Mouse (Mus musculus): Measurements from ENCODE around the gene Thpo. TPM values are rescaled to one million over a fixed set of nuclear protein-coding genes. Genes with fewer than 3 reads are reported as not detected.
A peak's percentile ranks its signal among the peaks of the same experiment; 100 is the strongest.

Gene Thpo
- total and polyA plus RNA-seq, 3 experiments, result 0.08 to 1.0 (median 0.19) TPM

GRCm38 (mm10) chr16:20710810-20711209 lies 23.5 kb downstream of the Thpo start:
- H3K27ac ChIP-seq (ENCODE audit: insufficient read depth, low read depth), result no peak overlapping the region
- no peak overlapping the region for H3K9ac ChIP-seq (ENCODE audit: insufficient read depth, low read depth)
- H3K36me3 ChIP-seq (replicated peaks in 1 of 2; ENCODE audit: control insufficient read depth in 1 of 2, insufficient read depth in 1 of 2, low read length in 1 of 2), result peaks cover 0 to 25% of the 10 kb centered on the region in 2 experiments
- DNase-seq (ENCODE audit: extremely low read depth), result peak; percentile 46
- H3K27me3 ChIP-seq (replicated peaks), result peaks cover 11% of the 10 kb centered on the region
- in situ Hi-C loops (cut with MboI; ENCODE audit: low pct_ligation_motif_present, low pct_unique_long_range_greater_than_20kb, low sequenced_read_pairs) (loop anchor here (10.0 kb wide), 1 partner anchor 184 kb away; no protein-coding TSS in a partner anchor), dilution Hi-C loops (cut with MboI; ENCODE audit: extremely low pct_ligation_motif_present, extremely low pct_unique_long_range_greater_than_20kb, low sequenced_read_pairs) (no loop called here)
- no peaks in the 10 kb centered on the region for H3K9me3 ChIP-seq (replicated peaks; ENCODE audit: low read length)
- peaks cover 7 to 24% of the 10 kb centered on the region in 2 experiments; a peak in 3 of 4 replicates for H3K4me1 ChIP-seq (ENCODE audit: control insufficient read depth in 1 of 2, insufficient read depth in 2 of 2)
- H3K79me2 ChIP-seq (replicated peaks; ENCODE audit: control insufficient read depth, extremely low read depth, insufficient read depth, poor library complexity, severe bottlenecking), result no peaks in the 10 kb centered on the region
- no peak overlapping the region for H3K4me2 ChIP-seq (ENCODE audit: insufficient read depth, low read depth, poor library complexity, severe bottlenecking)
- TF ChIP-seq HCFC1 (IDR thresholded peaks at IDR 0.05; ENCODE audit: low read depth, low read length), result no peak
- TF ChIP-seq UBTF (IDR thresholded peaks at IDR 0.05; ENCODE audit: low read depth, low read length), result no peak
- TF ChIP-seq RAD21 (IDR thresholded peaks at IDR 0.05; ENCODE audit: low read depth, low read length), result peak; percentile 35
- TF ChIP-seq CTCF (conservative IDR thresholded peaks at IDR 0.05 in 1 of 2, IDR thresholded peaks at IDR 0.05 in 1 of 2; ENCODE audit: low read depth in 2 of 2, low read length in 2 of 2), result peak in 1 of 2 experiments; percentile 61; a peak in 3 of 4 replicates
- TF ChIP-seq SMC3 (IDR thresholded peaks at IDR 0.05; ENCODE audit: low read depth, low read length), result peak; percentile 50
- no peak overlapping the region for H3K4me3 ChIP-seq (replicated peaks in 1 of 3; ENCODE audit: low read depth in 2 of 3, low read length in 2 of 3, poor library complexity in 1 of 3)

- DNase-seq (ENCODE audit: extremely low read depth), result no peak
- Histone ChIP-seq H3K36me3 (replicated peaks in 1 of 2; ENCODE audit: control insufficient read depth in 1 of 2, insufficient read depth in 1 of 2, low read length in 1 of 2) (peaks cover 0 to 25% of the 10 kb centered on the region in 2 experiments), H3K4me1 (ENCODE audit: control insufficient read depth in 1 of 2, insufficient read depth in 2 of 2) (peaks cover 6 to 24% of the 10 kb centered on the region in 2 experiments; a peak in 3 of 4 replicates), H3K9me3 (replicated peaks; ENCODE audit: low read length) (no peaks in the 10 kb centered on the region), H3K27me3 (replicated peaks) (peaks cover 9% of the 10 kb centered on the region), H3K79me2 (replicated peaks; ENCODE audit: control insufficient read depth, extremely low read depth, insufficient read depth, poor library complexity, severe bottlenecking) (no peaks in the 10 kb centered on the region), H3K4me2 (ENCODE audit: insufficient read depth, low read depth, poor library complexity, severe bottlenecking) (no peak overlapping the region), H3K9ac (ENCODE audit: insufficient read depth, low read depth) (no peak overlapping the region), H3K27ac (ENCODE audit: insufficient read depth, low read depth) (no peak overlapping the region), H3K4me3 (replicated peaks in 1 of 3; ENCODE audit: low read depth in 2 of 3, low read length in 2 of 3, poor library complexity in 1 of 3) (no peak overlapping the region)
- in situ Hi-C loops (cut with MboI; ENCODE audit: low pct_ligation_motif_present, low pct_unique_long_range_greater_than_20kb, low sequenced_read_pairs), result loop anchor here (10.0 kb wide), 1 partner anchor 184 kb away; no protein-coding TSS in a partner anchor
- no peak for TF ChIP-seq IRF4 (IDR thresholded peaks at IDR 0.05; ENCODE audit: low read depth, low read length)
- no peak for TF ChIP-seq HCFC1 (IDR thresholded peaks at IDR 0.05; ENCODE audit: low read depth, low read length)
- no peak for TF ChIP-seq USF2 (conservative IDR thresholded peaks at IDR 0.05; ENCODE audit: low read depth, low read length)
- TF ChIP-seq USF1 (IDR thresholded peaks at IDR 0.05; ENCODE audit: low read depth, low read length), result no peak
- no peak for TF ChIP-seq JUND (conservative IDR thresholded peaks at IDR 0.05; ENCODE audit: low read depth, low read length)
- TF ChIP-seq ZC3H11A (IDR thresholded peaks at IDR 0.05; ENCODE audit: low read depth, low read length), result no peak
- no peak for TF ChIP-seq ZMIZ1 (IDR thresholded peaks at IDR 0.05; ENCODE audit: low read depth, low read length)
- no peak for TF ChIP-seq CHD1 (IDR thresholded peaks at IDR 0.05; ENCODE audit: low read depth, low read length)
- TF ChIP-seq CTCF (conservative IDR thresholded peaks at IDR 0.05 in 1 of 2, IDR thresholded peaks at IDR 0.05 in 1 of 2; ENCODE audit: low read depth in 2 of 2, low read length in 2 of 2), result no peak
- TF ChIP-seq ZNF384 (IDR thresholded peaks at IDR 0.05; ENCODE audit: low read depth, low read length), result no peak
- no peak for TF ChIP-seq MYC (IDR thresholded peaks at IDR 0.05; ENCODE audit: low read depth, low read length)
- no peak for TF ChIP-seq NELFE (IDR thresholded peaks at IDR 0.05; ENCODE audit: low read depth, low read length)
- TF ChIP-seq POLR2A (IDR thresholded peaks at IDR 0.05; ENCODE audit: low read depth, low read length), result no peak
- dilution Hi-C loops (cut with MboI; ENCODE audit: extremely low pct_ligation_motif_present, extremely low pct_unique_long_range_greater_than_20kb, low sequenced_read_pairs), result no loop called here
Measured at GRCm38 (mm10) chr16:20710370-20710769, 23.9 kb downstream of the Thpo start.
